Mouse (Mus musculus): ENCODE results near the gene Mok. TPM values are rescaled to one million over a fixed set of nuclear protein-coding genes. Genes with fewer than 3 reads are reported as not detected.

The Mok gene
- polyA plus RNA-seq, 1 experiment = 1.9 TPM

GRCm38 (mm10) chr12:110770479-110771247 is 70.1 kb downstream of the Mok start:
- no peak for DNase-seq (ENCODE audit: low read depth)

- no peak for DNase-seq (ENCODE audit: low read depth)
These were observed 71.0 kb downstream of the Mok start for GRCm38 (mm10) chr12:110769660-110770297.

- no peak for DNase-seq (ENCODE audit: low read depth)
These were observed 72.2 kb downstream of the Mok start for GRCm38 (mm10) chr12:110768562-110768961.

DNA sequence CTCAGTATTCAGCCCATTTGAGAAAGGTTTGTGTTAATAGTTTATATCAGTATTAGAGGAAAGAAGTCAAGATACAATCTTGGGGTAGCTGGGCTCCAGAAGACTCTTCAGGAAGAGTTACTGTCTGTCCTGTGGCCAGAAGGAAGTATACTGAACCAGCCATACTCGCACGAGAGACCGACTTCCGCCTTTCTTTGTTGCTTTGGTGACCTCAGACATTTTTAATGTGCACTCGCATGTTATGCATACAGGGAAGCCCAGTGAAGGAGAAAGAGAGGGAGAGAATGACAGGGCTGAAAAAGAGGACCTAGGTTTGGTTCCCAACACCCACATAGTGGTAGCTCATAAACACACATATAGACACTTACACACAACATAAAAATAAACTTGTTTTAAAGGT is 76.2 kb downstream of the Mok start:
- no peak for DNase-seq (ENCODE audit: low read depth)

GRCm38 (mm10) chr12:110762321-110762720 is 78.4 kb downstream of the Mok start:
- DNase-seq (ENCODE audit: low read depth) = no peak

GRCm38 (mm10) chr12:110758932-110759331 is 81.8 kb downstream of the Mok start:
- DNase-seq (ENCODE audit: low read depth) = no peak

Other genes with a start within 250 kb of the Mok start
- 251 and 271 TPM in 2 replicates for gene Dync1h1, start 239.5 kb downstream of the Mok start, polyA plus RNA-seq (2012; rRNA removed)
- gene 1700001K19Rik, start 158.3 kb downstream of the Mok start, polyA plus RNA-seq (2012; rRNA removed) = 3.4 and 5.2 TPM in 2 replicates
- gene Hsp90aa1, start 138.2 kb downstream of the Mok start, polyA plus RNA-seq (2012; rRNA removed) = 101 and 113 TPM in 2 replicates
- 20.5 and 20.9 TPM in 2 replicates for gene Wdr20, start 103.0 kb downstream of the Mok start, polyA plus RNA-seq (2012; rRNA removed)
- gene Zfp839, start 9.3 kb upstream of the Mok start, polyA plus RNA-seq (2012; rRNA removed) = 7.0 and 8.2 TPM in 2 replicates
- gene Cinp, start 48.2 kb upstream of the Mok start, polyA plus RNA-seq (2012; rRNA removed) = 36.5 and 47.3 TPM in 2 replicates
- 7.0 and 7.9 TPM in 2 replicates for gene Tecpr2, start 48.3 kb upstream of the Mok start, polyA plus RNA-seq (2012; rRNA removed)
- gene Ankrd9, start 138.1 kb upstream of the Mok start, polyA plus RNA-seq (2012; rRNA removed) = 31.7 and 34.5 TPM in 2 replicates
- gene Rcor1, start 198.4 kb upstream of the Mok start, polyA plus RNA-seq (2012; rRNA removed) = 7.6 and 15.2 TPM in 2 replicates

Data from gonadal fat pad, adult 2 months (tissue).